Mouse (Mus musculus) lung, adult 2 months (tissue): ENCODE results near the gene Fry.

ENCODE experiments used
- CTCF ChIP-seq: fragments of 200-500 bp; IDR thresholded peaks from 2 replicates; pipeline ENCODE4 v1.5.1; 2011; ENCODE audit warnings: mild to moderate bottlenecking, low read length, control low read depth; ENCODE audit not compliant: insufficient read depth
- POLR2A ChIP-seq: fragments of 200-500 bp; IDR thresholded peaks from 2 replicates; pipeline ENCODE4 v1.6.1; 2011; ENCODE audit warnings: low read depth, mild to moderate bottlenecking, control low read depth, low read length, borderline replicate concordance; ENCODE audit errors: extremely low read depth

DNA sequence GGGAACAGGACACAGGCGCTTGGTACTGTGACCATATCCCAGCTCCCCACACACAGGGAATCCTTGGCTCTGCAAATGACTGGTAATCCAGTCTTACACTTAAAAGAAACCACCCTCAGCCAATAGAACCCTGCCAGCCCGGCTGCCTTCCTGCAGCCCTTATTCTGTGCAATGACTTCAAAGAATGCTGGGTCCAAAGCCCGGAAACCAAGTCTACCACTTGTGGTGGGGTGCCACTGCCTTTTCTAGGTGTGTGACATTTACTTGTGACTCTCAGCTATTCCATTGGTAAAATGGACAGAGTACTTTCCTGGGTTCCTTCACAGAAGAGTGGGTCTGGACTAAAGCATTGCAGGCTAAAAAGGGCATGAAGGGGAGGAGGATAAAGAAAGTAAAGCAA, 254.5 kb downstream of the Fry start:
- TF ChIP-seq POLR2A (no peak), CTCF (no peak)
